Mouse (Mus musculus): ENCODE measurements at regions not wholly inside any gene's neighbourhood (a gene's known extent, or its start where the extent isn't known, plus 50 kb on each side); places are given as distances from the start of the nearest gene placed in this dataset.
"Not testable (repeated sequence)": the region's sequence is repeated elsewhere in the genome, so short reads cannot be mapped to it uniquely, and the experiment has no call there.

GRCm38 (mm10) chrX:50675356-50675755, 165.5 kb upstream of the Stk26 start:
- DNase-seq: peak; percentile 35

GRCm38 (mm10) chrX:50657835-50658565, 182.8 kb upstream of the Stk26 start:
- DNase-seq: peak; percentile 68

- DNase-seq: no peak
These were observed 183.5 kb upstream of the Stk26 start for GRCm38 (mm10) chrX:50657180-50657834.

GRCm38 (mm10) chrX:50655380-50655779, 185.5 kb upstream of the Stk26 start:
- DNase-seq: not testable (repeated sequence)

GRCm38 (mm10) chrX:50641347-50641746, 199.5 kb upstream of the Stk26 start:
- DNase-seq: no peak

GRCm38 (mm10) chrX:50635634-50636033, 205.2 kb upstream of the Stk26 start:
- no peak for DNase-seq

- DNase-seq: peak; percentile 90
These were observed 205.8 kb upstream of the Stk26 start for GRCm38 (mm10) chrX:50634842-50635615.

GRCm38 (mm10) chrX:50632536-50632935, 204.2 kb upstream of the Olfr1324 start:
- no peak for DNase-seq

- no peak for DNase-seq
These were observed 197.0 kb upstream of the Olfr1324 start for GRCm38 (mm10) chrX:50625336-50625735.

- DNase-seq: peak; percentile 93
These were observed 194.7 kb upstream of the Olfr1324 start for GRCm38 (mm10) chrX:50622984-50623455.

- peak; percentile 73 for DNase-seq
These were observed 192.6 kb upstream of the Olfr1324 start for GRCm38 (mm10) chrX:50620909-50621308.

- peak; percentile 95 for DNase-seq
These were observed 191.6 kb upstream of the Olfr1324 start for GRCm38 (mm10) chrX:50619919-50620318.

- no peak for DNase-seq
These were observed 190.6 kb upstream of the Olfr1324 start for GRCm38 (mm10) chrX:50618936-50619335.

- DNase-seq: peak; percentile 97
These were observed 188.6 kb upstream of the Olfr1324 start for GRCm38 (mm10) chrX:50616920-50617319.

- DNase-seq: peak; percentile 96
These were observed 186.6 kb upstream of the Olfr1324 start for GRCm38 (mm10) chrX:50614874-50615273.

GRCm38 (mm10) chrX:50614367-50614766, 186.1 kb upstream of the Olfr1324 start:
- DNase-seq: peak; percentile 83

GRCm38 (mm10) chrX:50611765-50612591, 183.7 kb upstream of the Olfr1324 start:
- peak; percentile 98 for DNase-seq

- DNase-seq: peak; percentile 47
These were observed 179.8 kb upstream of the Olfr1324 start for GRCm38 (mm10) chrX:50608141-50608540.

- peak; percentile 93 for DNase-seq
These were observed 179.3 kb upstream of the Olfr1324 start for GRCm38 (mm10) chrX:50607636-50608035.

GRCm38 (mm10) chrX:50605517-50605916, 177.2 kb upstream of the Olfr1324 start:
- peak; percentile 94 for DNase-seq

- peak; percentile 86 for DNase-seq
These were observed 176.7 kb upstream of the Olfr1324 start for GRCm38 (mm10) chrX:50604995-50605394.

GRCm38 (mm10) chrX:50602881-50603280, 174.6 kb upstream of the Olfr1324 start:
- peak; percentile 100 for DNase-seq

All from lung, postnatal 36 days (tissue).